Mouse (Mus musculus) lung, embryonic 16.5 days (tissue): Measurements from ENCODE around the gene Gm49403. TPM values are rescaled to one million over a fixed set of nuclear protein-coding genes. Genes with fewer than 3 reads are reported as not detected.
"Not testable (repeated sequence)": the region's sequence is repeated elsewhere in the genome, so short reads cannot be mapped to it uniquely, and the experiment has no call there.

Experiments
- ATAC-seq: fragments of 200-750 bp; cut with Nextera tagmentation; 2 replicates; pipeline ENCODE4 v1.8.0; 2017; ENCODE audit warnings: low read depth, mild to moderate bottlenecking, moderate library complexity
- H3K27ac ChIP-seq: fragments of 300-500 bp; sonication (generic); 2 replicates; pipeline ENCODE4 v1.5.1; 2014; ENCODE audit warnings: mild to moderate bottlenecking, control low read depth, low read length
- H3K27me3 ChIP-seq: fragments of 300-500 bp; sonication (generic); 2 replicates; pipeline ENCODE4 v1.6.1; 2014; ENCODE audit warnings: low read depth, low read length, mixed read lengths; ENCODE audit not compliant: control insufficient read depth, insufficient read depth
- H3K36me3 ChIP-seq: fragments of 300-500 bp; sonication (generic); 2 replicates; pipeline ENCODE4 v1.6.1; 2014; ENCODE audit warnings: low read length; ENCODE audit not compliant: control insufficient read depth, insufficient read depth
- H3K4me1 ChIP-seq: fragments of 300-500 bp; sonication (generic); replicated peaks from 2 replicates; pipeline ENCODE4 v1.6.1; 2014; ENCODE audit warnings: low read length, mixed read lengths; ENCODE audit not compliant: control insufficient read depth, insufficient read depth
- H3K4me2 ChIP-seq: fragments of 300-500 bp; sonication (generic); 2 replicates; pipeline ENCODE4 v1.6.1; 2014; ENCODE audit warnings: low read depth, low read length, control low read depth
- H3K4me3 ChIP-seq: fragments of 300-500 bp; sonication (generic); 2 replicates; pipeline ENCODE4 v1.5.1; 2014; ENCODE audit warnings: mild to moderate bottlenecking, low read length, control low read depth
- H3K9ac ChIP-seq: fragments of 300-500 bp; sonication (generic); 2 replicates; pipeline ENCODE4 v1.6.1; 2014; ENCODE audit warnings: low read length, control low read depth
- H3K9me3 ChIP-seq: fragments of 300-500 bp; sonication (generic); 2 replicates; pipeline ENCODE4 v1.6.1; 2016; ENCODE audit warnings: low read length; ENCODE audit not compliant: control insufficient read depth
- WGBS: fragments of 180-500 bp; shearing (Covaris S2); extraction: QIAGEN DNeasy Blood & Tissue Kit; methylation state at CpG from one replicate; pipeline ENCODE4 v1.1.7; 2014; 5-methylcytosine and 5-hydroxymethylcytosine counted together
- polyA plus RNA-seq: library from polyadenylated mRNA; unstranded; fragments of >200 nt; fragmentation: Nextera tagmentation; extraction: Ambion mirVana; gene quantifications from 2 replicates; pipeline ENCODE4 v1.2.1, GENCODE M21; 2015

The Gm49403 gene
- polyA plus RNA-seq, 1 experiment from 2014 or later = not detected

GRCm38 (mm10) chr19:8887585-8888463, 4.1 kb downstream of the Gm49403 start:
- H3K4me3 ChIP-seq = peak overlapping the region; percentile 76
- 10% methylated on average over 19 of the region's 19 CpGs for WGBS

GRCm38 (mm10) chr19:8888511-8889385, 5.0 kb downstream of the Gm49403 start, which contains the start of the genes 1810009A15Rik and Gm49416:
1810009A15Rik (plus strand) TSS chr19:8888853.
Gm49416 (plus strand) TSS chr19:8888926.
- Histone ChIP-seq H3K4me2 (peak within 1 kb of the TSS; percentile 79), H3K27me3 (no peaks in the 10 kb centered on the region), H3K9ac (peak within 1 kb of the TSS; percentile 84), H3K9me3 (no peaks in the 10 kb centered on the region), H3K36me3 (peaks cover 8% of the 10 kb centered on the region; the same call in 1 of the 2 replicates), H3K4me3 (peak within 1 kb of the TSS; percentile 76), H3K27ac (peak within 1 kb of the TSS; percentile 83), H3K4me1 (peaks cover 16% of the 10 kb centered on the region)
- WGBS = 1% methylated on average over 58 of the region's 58 CpGs
- peak; percentile 96 for ATAC-seq

More at GRCm38 (mm10) chr19:8887585-8888463, 4.1 kb downstream of the Gm49403 start:
- Histone ChIP-seq H3K27ac (peak overlapping the region; percentile 77), H3K9me3 (no peaks in the 10 kb centered on the region), H3K4me2 (peak overlapping the region; percentile 79), H3K27me3 (no peaks in the 10 kb centered on the region), H3K4me1 (peaks cover 12% of the 10 kb centered on the region), H3K9ac (peak overlapping the region; percentile 84), H3K36me3 (peaks cover 8% of the 10 kb centered on the region; the same call in 1 of the 2 replicates)
- ATAC-seq = no peak

GRCm38 (mm10) chr19:8892829-8893766, 9.4 kb downstream of the Gm49403 start, which contains the start of gene Ints5:
Ints5 (plus strand) TSS chr19:8893005.
- H3K27ac ChIP-seq = peak within 1 kb of the TSS; percentile 77
- peaks cover 11% of the 10 kb centered on the region for H3K36me3 ChIP-seq
- no peaks in the 10 kb centered on the region for H3K9me3 ChIP-seq
- peak; percentile 56 for ATAC-seq
- H3K4me3 ChIP-seq = peak within 1 kb of the TSS; percentile 82
- H3K4me2 ChIP-seq = peak within 1 kb of the TSS; percentile 88
- peaks cover 21% of the 10 kb centered on the region for H3K4me1 ChIP-seq
- 1% methylated on average over 54 of the region's 54 CpGs for WGBS
- H3K27me3 ChIP-seq = no peaks in the 10 kb centered on the region
- H3K9ac ChIP-seq = peak within 1 kb of the TSS; percentile 96

- Histone ChIP-seq H3K27me3 (no peaks in the 10 kb centered on the region), H3K4me3 (no peak overlapping the region), H3K27ac (no peak overlapping the region), H3K4me1 (peaks cover 24% of the 10 kb centered on the region), H3K9ac (peak overlapping the region; percentile 22; the same call in 1 of the 2 replicates), H3K4me2 (no peak overlapping the region), H3K9me3 (no peaks in the 10 kb centered on the region), H3K36me3 (peaks cover 11% of the 10 kb centered on the region)
- no peak for ATAC-seq
- WGBS = 87% methylated on average over 9 of the region's 9 CpGs
Measured at GRCm38 (mm10) chr19:8895397-8895960, 11.7 kb downstream of the Gm49403 start.

GRCm38 (mm10) chr19:8896231-8896630, 12.5 kb downstream of the Gm49403 start:
- WGBS = 86% methylated on average over 5 of the region's 5 CpGs
- not testable (repeated sequence) for H3K27me3 ChIP-seq, H3K4me3 ChIP-seq, H3K9ac ChIP-seq, H3K36me3 ChIP-seq, H3K27ac ChIP-seq, ATAC-seq, H3K9me3 ChIP-seq, H3K4me2 ChIP-seq
- H3K4me1 ChIP-seq = peaks cover 24% of the 10 kb centered on the region

GRCm38 (mm10) chr19:8897211-8897864, 13.6 kb downstream of the Gm49403 start:
- H3K9me3 ChIP-seq, H3K36me3 ChIP-seq, H3K27me3 ChIP-seq: not testable (repeated sequence)
- peaks cover 24% of the 10 kb centered on the region for H3K4me1 ChIP-seq
- peak overlapping the region; percentile 87 for H3K27ac ChIP-seq
- whole genome bisulfite sequencing = 13% methylated on average over 21 of the region's 21 CpGs
- H3K9ac ChIP-seq = peak overlapping the region; percentile 69
- H3K4me3 ChIP-seq = peak overlapping the region; percentile 90
- ATAC-seq = peak; percentile 49
- peak overlapping the region; percentile 60 for H3K4me2 ChIP-seq

GRCm38 (mm10) chr19:8897865-8898495, 14.2 kb downstream of the Gm49403 start, which contains the start of gene Ganab:
Ganab (plus strand) TSS chr19:8898071.
- Histone ChIP-seq H3K9ac (peak within 1 kb of the TSS; percentile 94), H3K4me3 (peak within 1 kb of the TSS; percentile 90), H3K4me1 (peaks cover 24% of the 10 kb centered on the region), H3K4me2 (peak within 1 kb of the TSS; percentile 60), H3K36me3 (peaks cover 11% of the 10 kb centered on the region), H3K9me3 (no peaks in the 10 kb centered on the region), H3K27ac (peak within 1 kb of the TSS; percentile 88), H3K27me3 (no peaks in the 10 kb centered on the region)
- peak; percentile 99 for ATAC-seq
- WGBS = under 1% methylated on average over 53 of the region's 53 CpGs
